Mouse (Mus musculus) heart, embryonic 13.5 days (tissue): ENCODE data around the gene Hist1h2ag. TPM values are rescaled to one million over a fixed set of nuclear protein-coding genes. Genes with fewer than 3 reads are reported as not detected.
A peak's percentile ranks its signal among the peaks of the same experiment; 100 is the strongest.

Experiments
- ATAC-seq: fragments of 200-750 bp; cut with Nextera tagmentation; 2 replicates; pipeline ENCODE4 v1.8.0; 2017; ENCODE audit warnings: moderate TSS enrichment; ENCODE audit not compliant: insufficient number of reproducible peaks, low FRiP score, low TSS enrichment; ENCODE audit errors: extremely low read depth
- H3K27ac ChIP-seq: fragments of 300-500 bp; sonication (generic); replicated peaks from 2 replicates; pipeline ENCODE4 v1.5.1; 2015; ENCODE audit warnings: moderate library complexity, mild to moderate bottlenecking, inconsistent platforms
- H3K27me3 ChIP-seq: fragments of 300-500 bp; sonication (generic); replicated peaks from 2 replicates; pipeline ENCODE4 v1.6.1; 2015; ENCODE audit warnings: mild to moderate bottlenecking, inconsistent platforms
- H3K36me3 ChIP-seq: fragments of 300-500 bp; sonication (generic); 2 replicates; pipeline ENCODE4 v1.6.1; 2015; ENCODE audit warnings: mild to moderate bottlenecking, inconsistent platforms
- H3K4me1 ChIP-seq: fragments of 300-500 bp; sonication (generic); 2 replicates; pipeline ENCODE4 v1.6.1; 2015; ENCODE audit warnings: inconsistent platforms
- H3K4me2 ChIP-seq: fragments of 300-500 bp; sonication (generic); 2 replicates; pipeline ENCODE4 v1.6.1; 2015; ENCODE audit warnings: inconsistent platforms, mild to moderate bottlenecking, moderate library complexity
- H3K4me3 ChIP-seq: fragments of 300-500 bp; sonication (generic); 2 replicates; pipeline ENCODE4 v1.5.1; 2015; ENCODE audit warnings: moderate library complexity, mild to moderate bottlenecking, inconsistent platforms
- H3K9ac ChIP-seq: fragments of 300-500 bp; sonication (generic); 2 replicates; pipeline ENCODE4 v1.6.1; 2015; ENCODE audit warnings: inconsistent platforms, mild to moderate bottlenecking, moderate library complexity
- H3K9me3 ChIP-seq: fragments of 300-500 bp; sonication (generic); 2 replicates; pipeline ENCODE4 v1.6.1; 2016; ENCODE audit warnings: inconsistent platforms
- WGBS: fragments of 180-500 bp; shearing (Covaris S2); methylation state at CpG from one replicate; pipeline ENCODE4 v1.1.7; 2015; ENCODE audit warnings: mixed read lengths; 5-methylcytosine and 5-hydroxymethylcytosine counted together
- microRNA-seq: library from miRNA; unstranded; fragments of <30 nt; microRNA quantifications from one replicate; pipeline ENCODE4, GENCODE M21; 2016
- polyA plus RNA-seq: library from polyadenylated mRNA; unstranded; fragments of >200 nt; fragmentation: Nextera tagmentation; extraction: Ambion mirVana; gene quantifications from 2 replicates; pipeline ENCODE4 v1.2.1, GENCODE M21; 2015

Gene Hist1h2ag
- polyA plus RNA-seq, 1 experiment from 2014 or later: 19.9 TPM

DNA sequence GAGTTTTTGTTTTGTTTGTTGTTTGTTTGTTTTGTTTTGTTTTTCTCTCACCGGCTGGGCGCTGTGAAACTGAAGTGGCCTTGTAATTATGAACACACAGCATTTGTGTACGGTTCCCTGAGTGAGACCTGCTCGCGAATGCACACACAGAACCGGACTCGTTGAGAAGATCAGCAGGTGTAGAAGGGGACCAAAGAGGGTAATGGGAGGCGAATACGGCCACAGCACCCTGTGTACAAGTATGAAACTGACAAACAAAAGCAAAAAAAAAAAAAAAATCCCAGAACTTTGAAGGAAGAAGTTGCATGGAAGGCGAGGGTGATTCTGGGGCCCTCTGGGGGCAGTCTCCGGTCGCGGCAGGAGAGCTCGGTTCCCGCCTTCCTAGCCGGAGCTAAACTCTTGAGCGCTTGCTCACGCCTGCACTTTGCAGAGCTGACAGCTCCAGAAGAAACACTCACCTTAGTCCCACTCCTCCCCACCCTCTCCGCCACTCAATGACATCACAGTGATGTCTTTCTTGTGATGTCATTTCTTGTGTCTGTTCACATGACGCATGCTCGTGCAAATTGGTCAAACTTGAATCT, 47.3 kb downstream of the Hist1h2ag start:
- Histone ChIP-seq H3K9ac (peak overlapping the region; percentile 72), H3K4me3 (peak overlapping the region; percentile 58), H3K9me3 (peaks cover 3% of the 10 kb centered on the region; the same call in 1 of the 2 replicates), H3K4me1 (peaks cover 16% of the 10 kb centered on the region), H3K36me3 (no peaks in the 10 kb centered on the region), H3K4me2 (peak overlapping the region; percentile 78), H3K27me3 (peaks cover 67% of the 10 kb centered on the region), H3K27ac (no peak overlapping the region)
- under 1% methylated on average over 21 of the region's 21 CpGs for WGBS
- ATAC-seq: no peak

DNA sequence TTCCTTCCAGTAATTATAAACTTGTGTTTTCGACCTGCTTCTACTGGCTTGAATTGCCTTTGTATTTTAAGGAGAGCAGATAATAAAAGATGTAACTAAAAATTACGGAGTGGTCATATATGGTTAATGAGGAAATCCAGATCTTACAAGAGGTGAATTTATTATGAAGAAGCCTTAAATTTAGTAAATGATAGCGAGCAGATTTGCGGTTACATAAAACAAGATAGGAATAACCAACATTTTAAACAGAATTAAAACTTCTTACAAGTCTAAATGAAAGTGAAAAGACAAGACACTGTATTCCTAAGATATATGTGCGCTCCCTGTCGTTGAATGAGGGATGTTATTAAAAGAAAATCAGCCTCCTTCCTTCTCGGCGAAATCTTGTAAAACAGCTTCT, 47.8 kb downstream of the Hist1h2ag start:
- H3K27ac ChIP-seq: no peak overlapping the region
- WGBS: 4% methylated on average over 8 of the region's 8 CpGs
- H3K9ac ChIP-seq: peak overlapping the region; percentile 72
- H3K4me1 ChIP-seq: peaks cover 16% of the 10 kb centered on the region
- H3K4me3 ChIP-seq: peak overlapping the region; percentile 58
- ATAC-seq: no peak
- peaks cover 61% of the 10 kb centered on the region for H3K27me3 ChIP-seq
- H3K9me3 ChIP-seq: peaks cover 3% of the 10 kb centered on the region; the same call in 1 of the 2 replicates
- H3K36me3 ChIP-seq: no peaks in the 10 kb centered on the region
- peak overlapping the region; percentile 78 for H3K4me2 ChIP-seq

DNA sequence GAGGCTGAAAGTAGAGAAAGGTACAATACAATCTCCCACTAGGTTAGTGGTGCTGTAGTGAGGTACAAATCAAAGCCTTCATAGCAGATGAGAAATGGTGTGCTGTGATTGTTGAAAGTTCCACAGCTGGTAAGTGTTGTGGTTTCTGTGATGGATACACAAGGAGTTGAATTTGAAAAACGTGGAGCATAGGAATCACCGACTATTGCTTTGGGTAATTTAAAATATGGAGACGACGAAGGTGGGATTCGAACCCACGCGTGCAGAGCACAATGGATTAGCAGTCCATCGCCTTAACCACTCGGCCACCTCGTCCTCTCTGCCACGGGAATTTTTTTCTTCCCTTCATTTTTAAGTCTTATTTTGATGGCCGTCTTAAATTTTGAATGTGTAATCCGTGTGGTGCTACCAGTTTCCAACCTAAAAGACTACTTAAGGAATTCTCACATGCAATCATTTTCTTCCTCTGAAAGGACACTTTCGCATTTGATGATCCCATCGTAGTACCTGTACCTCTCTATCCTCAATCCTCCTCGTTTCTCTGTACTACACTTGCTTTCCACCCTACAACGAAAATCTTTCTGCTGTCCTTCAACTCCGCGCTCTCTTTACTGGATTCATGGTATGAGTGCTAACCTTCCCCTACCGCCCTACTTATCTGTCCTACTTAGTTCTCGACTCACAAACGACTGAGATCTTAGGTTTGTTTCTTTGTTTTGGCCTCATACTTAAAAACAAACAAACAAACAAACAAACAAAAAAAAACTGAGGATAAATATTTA, 48.6 kb downstream of the Hist1h2ag start:
- no peak for ATAC-seq
- Histone ChIP-seq H3K4me3 (peak overlapping the region; percentile 58), H3K4me1 (peaks cover 16% of the 10 kb centered on the region), H3K9ac (no peak overlapping the region), H3K27ac (no peak overlapping the region), H3K27me3 (peaks cover 54% of the 10 kb centered on the region), H3K4me2 (peak overlapping the region; percentile 78), H3K36me3 (no peaks in the 10 kb centered on the region), H3K9me3 (peaks cover 3% of the 10 kb centered on the region; the same call in 1 of the 2 replicates)
- WGBS: 2% methylated on average over 22 of the region's 22 CpGs

DNA sequence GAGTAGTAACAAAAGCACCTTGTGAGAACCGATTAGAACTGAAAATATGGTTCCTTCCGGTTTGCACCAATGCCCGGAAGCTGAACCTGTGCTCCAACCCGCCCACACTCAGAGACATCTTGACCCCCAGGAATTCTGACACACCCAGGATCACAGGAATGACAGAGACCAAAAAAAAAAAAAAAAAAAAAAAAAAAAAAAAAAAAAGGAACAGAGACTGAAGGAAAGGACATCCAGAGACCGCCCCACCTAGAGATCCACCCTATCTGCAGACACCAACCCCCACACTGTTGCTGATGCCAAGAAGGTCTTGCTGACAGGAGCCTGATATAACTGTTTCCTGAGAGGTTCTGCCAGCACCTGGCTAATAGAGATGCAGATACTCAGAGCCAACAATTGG, 50.2 kb downstream of the Hist1h2ag start:
- no peak overlapping the region for H3K4me2 ChIP-seq
- ATAC-seq: no peak
- H3K27me3 ChIP-seq: peaks cover 45% of the 10 kb centered on the region
- H3K4me3 ChIP-seq: no peak overlapping the region
- peaks cover 16% of the 10 kb centered on the region for H3K4me1 ChIP-seq
- 68% methylated on average over 5 of the region's 5 CpGs for WGBS
- peaks cover 3% of the 10 kb centered on the region; the same call in 1 of the 2 replicates for H3K9me3 ChIP-seq
- no peak overlapping the region for H3K27ac ChIP-seq
- no peak overlapping the region for H3K9ac ChIP-seq
- H3K36me3 ChIP-seq: no peaks in the 10 kb centered on the region

Small RNAs within 50 kb of the gene (microRNA-seq; reads per million reads assigned to microRNA genes)
- gene Gm26300: not detected
- gene Gm44390: not detected
- not detected for gene Gm44486

Other genes with a start within 250 kb of the Hist1h2ag start
- 8.4 and 10.2 TPM in 2 replicates for gene Hist1h2bq, start 232.7 kb downstream of the Hist1h2ag start, polyA plus RNA-seq
- not detected in 2 replicates for gene Hist1h2ao, start 232.5 kb downstream of the Hist1h2ag start, polyA plus RNA-seq
- gene Hist1h4m, start 231.2 kb downstream of the Hist1h2ag start, polyA plus RNA-seq: not detected in 2 replicates
- 11.2 and 15.6 TPM in 2 replicates for gene Hist1h4n, start 210.7 kb downstream of the Hist1h2ag start, polyA plus RNA-seq
- gene Hist1h2ap, start 209.4 kb downstream of the Hist1h2ag start, polyA plus RNA-seq: 1,655 and 1,669 TPM in 2 replicates
- gene Hist1h2br, start 209.2 kb downstream of the Hist1h2ag start, polyA plus RNA-seq: 9.2 and 10.8 TPM in 2 replicates
- gene Zfp184, start 97.8 kb downstream of the Hist1h2ag start, polyA plus RNA-seq: 5.2 and 6.3 TPM in 2 replicates
- 0.05 and 0.07 TPM in 2 replicates for gene Pom121l2, start 61.8 kb downstream of the Hist1h2ag start, polyA plus RNA-seq
- 0.59 and 3.3 TPM in 2 replicates for gene Prss16, start 33.2 kb downstream of the Hist1h2ag start, polyA plus RNA-seq
- gene Hist1h2ah, start 7.4 kb downstream of the Hist1h2ag start, polyA plus RNA-seq: 4.1 and 11.0 TPM in 2 replicates
- 3.1 and 3.4 TPM in 2 replicates for gene Hist1h2bk, start 7.1 kb downstream of the Hist1h2ag start, polyA plus RNA-seq
- gene Hist1h4i, start 1.6 kb downstream of the Hist1h2ag start, polyA plus RNA-seq: 10.8 and 11.3 TPM in 2 replicates
- 3.9 and 5.9 TPM in 2 replicates for gene Hist1h2bj, start 270 bp upstream of the Hist1h2ag start, polyA plus RNA-seq
- gene Vmn1r188, start 41.5 kb upstream of the Hist1h2ag start, polyA plus RNA-seq: not detected in 2 replicates
- not detected in 2 replicates for gene Vmn1r189, start 62.9 kb upstream of the Hist1h2ag start, polyA plus RNA-seq
- not detected in 2 replicates for gene Vmn1r191, start 141.0 kb upstream of the Hist1h2ag start, polyA plus RNA-seq
- gene Vmn1r192, start 148.2 kb upstream of the Hist1h2ag start, polyA plus RNA-seq: not detected in 2 replicates
- not detected in 2 replicates for gene Vmn1r193, start 180.2 kb upstream of the Hist1h2ag start, polyA plus RNA-seq
- gene Vmn1r194, start 201.3 kb upstream of the Hist1h2ag start, polyA plus RNA-seq: not detected in 2 replicates
- gene Vmn1r195, start 227.6 kb upstream of the Hist1h2ag start, polyA plus RNA-seq: not detected in 2 replicates
- not detected in 2 replicates for gene Vmn1r196, start 247.0 kb upstream of the Hist1h2ag start, polyA plus RNA-seq